Mouse (Mus musculus) erythroblast, embryonic 14.5 days (primary cell): Measurements from ENCODE around the gene Zc2hc1c. TPM values are rescaled to one million over a fixed set of nuclear protein-coding genes. Genes with fewer than 3 reads are reported as not detected.

ENCODE experiments used
- H3K27me3 ChIP-seq: 2 replicates; pipeline ENCODE4 v1.6.1; 2012; ENCODE audit warnings: inconsistent platforms; ENCODE audit not compliant: control insufficient read depth
- H3K36me3 ChIP-seq: 2 replicates; pipeline ENCODE4 v1.6.1; 2012; ENCODE audit warnings: mild to moderate bottlenecking, inconsistent platforms; ENCODE audit not compliant: control insufficient read depth
- H3K4me1 ChIP-seq: 2 replicates; pipeline ENCODE4 v1.6.1; 2012; ENCODE audit warnings: inconsistent platforms; ENCODE audit not compliant: control insufficient read depth
- H3K4me3 ChIP-seq: replicated peaks from 2 replicates; pipeline ENCODE3; 2012; ENCODE audit warnings: moderate library complexity, mild to moderate bottlenecking, inconsistent platforms
- H3K9me3 ChIP-seq: 2 replicates; pipeline ENCODE4 v1.6.1; 2012; ENCODE audit warnings: low read length, inconsistent platforms, mixed read lengths; ENCODE audit not compliant: control insufficient read depth
- GATA1 ChIP-seq: IDR thresholded peaks from 2 replicates; pipeline ENCODE4 v1.6.1; 2012; ENCODE audit warnings: low read length, inconsistent platforms, mixed read lengths
- TAL1 ChIP-seq: IDR thresholded peaks from 3 replicates; pipeline ENCODE4 v1.6.1; 2012; ENCODE audit warnings: low read length, inconsistent platforms, mixed read lengths
- polyA plus RNA-seq: library from polyadenylated mRNA; stranded (reverse); fragments of >175 nt; gene quantifications from 2 replicates; pipeline ENCODE4 v1.2.3, GENCODE M21; 2012

Gene Zc2hc1c
- polyA plus RNA-seq, 1 experiment, result 0.01 TPM

DNA sequence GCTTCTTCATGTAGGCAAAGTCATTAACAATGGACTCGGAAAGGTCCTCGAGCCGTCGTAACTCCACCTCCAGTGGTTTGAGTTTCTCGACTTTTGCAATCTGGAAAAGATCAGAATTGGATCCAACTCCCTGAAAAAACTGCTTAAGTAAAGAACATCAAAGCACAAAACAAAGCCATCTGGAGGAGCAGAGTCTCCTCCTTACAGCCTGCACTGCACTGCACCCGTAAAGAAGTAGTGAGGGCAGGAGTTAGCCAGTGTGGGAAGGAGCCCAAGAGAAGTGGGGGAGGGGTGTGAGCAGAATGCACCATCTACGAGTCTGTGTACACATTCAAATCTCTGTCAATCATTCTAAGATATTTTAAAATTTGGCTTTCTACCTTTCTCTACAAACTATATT lies 55.9 kb downstream of the Zc2hc1c start:
- H3K9me3 ChIP-seq, result no peaks in the 10 kb centered on the region
- H3K4me3 ChIP-seq, result no peak overlapping the region
- H3K36me3 ChIP-seq, result peaks cover 76% of the 10 kb centered on the region
- H3K4me1 ChIP-seq, result peaks cover 12% of the 10 kb centered on the region
- H3K27me3 ChIP-seq, result no peaks in the 10 kb centered on the region
- TF ChIP-seq GATA1 (no peak), TAL1 (no peak)

- peaks cover 87% of the 10 kb centered on the region for H3K36me3 ChIP-seq
Observed at GRCm38 (mm10) chr12:85345559-85345958, 57.2 kb downstream of the Zc2hc1c start.

GRCm38 (mm10) chr12:85346374-85346773 lies 58.0 kb downstream of the Zc2hc1c start:
- H3K36me3 ChIP-seq, result peaks cover 85% of the 10 kb centered on the region
- no peak overlapping the region for H3K4me3 ChIP-seq
- no peaks in the 10 kb centered on the region for H3K27me3 ChIP-seq
- peaks cover 1% of the 10 kb centered on the region for H3K4me1 ChIP-seq
- H3K9me3 ChIP-seq, result no peaks in the 10 kb centered on the region
- no peak for TF ChIP-seq TAL1
- no peak for TF ChIP-seq GATA1

More at GRCm38 (mm10) chr12:85345559-85345958, 57.2 kb downstream of the Zc2hc1c start:
- Histone ChIP-seq H3K27me3 (no peaks in the 10 kb centered on the region), H3K4me3 (no peak overlapping the region), H3K9me3 (no peaks in the 10 kb centered on the region), H3K4me1 (peaks cover 2% of the 10 kb centered on the region)
- TF ChIP-seq GATA1, result no peak
- no peak for TF ChIP-seq TAL1

GRCm38 (mm10) chr12:85347196-85347595 lies 58.8 kb downstream of the Zc2hc1c start:
- Histone ChIP-seq H3K36me3 (peaks cover 83% of the 10 kb centered on the region), H3K4me3 (no peak overlapping the region), H3K27me3 (no peaks in the 10 kb centered on the region), H3K9me3 (no peaks in the 10 kb centered on the region), H3K4me1 (peaks cover 1% of the 10 kb centered on the region)
- TF ChIP-seq GATA1 (no peak), TAL1 (no peak)

GRCm38 (mm10) chr12:85348338-85348737 lies 59.9 kb downstream of the Zc2hc1c start:
- Histone ChIP-seq H3K27me3 (no peaks in the 10 kb centered on the region), H3K36me3 (peaks cover 87% of the 10 kb centered on the region), H3K9me3 (no peaks in the 10 kb centered on the region), H3K4me1 (peaks cover 1% of the 10 kb centered on the region), H3K4me3 (no peak overlapping the region)
- TF ChIP-seq GATA1 (no peak), TAL1 (no peak)

Other genes with a start within 250 kb of the Zc2hc1c start
- gene Prox2, start 177.8 kb upstream of the Zc2hc1c start, polyA plus RNA-seq, result 0.31 and 0.34 TPM in 2 replicates
- gene Dlst, start 177.8 kb upstream of the Zc2hc1c start, polyA plus RNA-seq, result 41.0 and 55.1 TPM in 2 replicates
- 0.03 and 0.06 TPM in 2 replicates for gene Rps6kl1, start 137.3 kb upstream of the Zc2hc1c start, polyA plus RNA-seq
- not detected in 2 replicates for gene Pgf, start 110.8 kb upstream of the Zc2hc1c start, polyA plus RNA-seq
- 18.6 and 27.3 TPM in 2 replicates for gene Eif2b2, start 69.1 kb upstream of the Zc2hc1c start, polyA plus RNA-seq
- gene Mlh3, start 18.0 kb upstream of the Zc2hc1c start, polyA plus RNA-seq, result 0.04 and 0.09 TPM in 2 replicates
- 7.4 and 10.0 TPM in 2 replicates for gene Acyp1, start 153 bp upstream of the Zc2hc1c start, polyA plus RNA-seq
- gene Nek9, start 50.8 kb downstream of the Zc2hc1c start, polyA plus RNA-seq, result 0.12 and 0.15 TPM in 2 replicates
- 19.3 and 20.4 TPM in 2 replicates for gene Tmed10, start 86.3 kb downstream of the Zc2hc1c start, polyA plus RNA-seq
- gene Fos, start 185.3 kb downstream of the Zc2hc1c start, polyA plus RNA-seq, result 18.4 and 19.2 TPM in 2 replicates